Mouse (Mus musculus): Measurements from ENCODE around the gene Slc17a8.

- TF ChIP-seq CTCF (IDR thresholded peaks at IDR 0.05; ENCODE audit: borderline replicate concordance, extremely low read depth, insufficient read depth, insufficient read length) (no peak), POLR2A (IDR thresholded peaks at IDR 0.05; ENCODE audit: borderline replicate concordance, extremely low read depth, insufficient read depth, insufficient read length, poor library complexity, severe bottlenecking) (no peak)
Measured at GRCm38 (mm10) chr10:89532451-89532850, 88.6 kb downstream of the Slc17a8 start.
